In genomic region chr3:127953610-127954009, GRCm38 (mm10) we compare ENCODE assay signal across 14 mouse cellular contexts.
"Had no signal": no experiment of that assay in that cellular context is flagged by ENCODE, and none has a peak within 500 bp of the region (broad histone marks: within the 10 kb centered on the region; RNA-seq: fewer than 3 reads in every experiment).

No protein-coding gene starts in this region.

- H3K4me3 ChIP-seq: limb, embryonic 12.5 days; liver, embryonic 13.5 days; lung, embryonic 15.5 days; midbrain, embryonic 13.5 days had no signal

- DNase-seq: kidney, adult 8-10 months; kidney, postnatal 25 days; liver; liver, embryonic 13.5 days; liver, postnatal 0 days; lung, postnatal 36 days; right cerebral cortex, postnatal 4 days; spleen, adult 18-20 months; thymus, adult 2 months; thymus, postnatal 25 days had no signal

- H3K27me3 ChIP-seq: lung, embryonic 15.5 days had no signal

- H3K9ac ChIP-seq: limb, embryonic 12.5 days; liver, embryonic 13.5 days; liver, postnatal 0 days; lung, embryonic 15.5 days; midbrain, embryonic 13.5 days had no signal

- H3K4me1 ChIP-seq: limb, embryonic 12.5 days; lung, embryonic 15.5 days; midbrain, embryonic 13.5 days had no signal

- H3K36me3 ChIP-seq: limb, embryonic 12.5 days; liver, embryonic 13.5 days; lung, embryonic 15.5 days; midbrain, embryonic 13.5 days had no signal

- ATAC-seq: intestine, postnatal 0 days; liver, postnatal 0 days; midbrain, embryonic 13.5 days had no signal

- H3K27ac ChIP-seq: limb, embryonic 12.5 days; liver, embryonic 13.5 days; lung, embryonic 15.5 days; midbrain, embryonic 13.5 days had no signal

- H3K4me2 ChIP-seq: limb, embryonic 12.5 days; liver, embryonic 13.5 days; lung, embryonic 15.5 days; midbrain, embryonic 13.5 days had no signal

- H3K9me3 ChIP-seq: limb, embryonic 12.5 days; liver, embryonic 13.5 days; lung, embryonic 15.5 days; midbrain, embryonic 13.5 days had no signal
